Mouse (Mus musculus) gastrocnemius, postnatal 4 days (tissue): ENCODE results near the gene Cttn. TPM values are rescaled to one million over a fixed set of nuclear protein-coding genes. Genes with fewer than 3 reads are reported as not detected.
A peak's percentile ranks its signal among the peaks of the same experiment; 100 is the strongest.

ENCODE experiments used
- DNase-seq, 2 experiments: peaks; one replicate each; pipeline ENCODE4 v3.0.0; 2021 to 2022; ENCODE audit warnings: low spot score in 2 of 2, mixed read lengths in 2 of 2
- long read RNA-seq, 2 experiments: library from polyadenylated mRNA; stranded (forward); transcript quantifications; one replicate each; pipeline ENCODE4 v2.0.0; 2021
- total RNA-seq, 2 experiments: library from RNA; stranded (reverse); gene quantifications; 2 replicates each; pipeline ENCODE4 v1.2.3; 2021

Gene Cttn
- total RNA-seq, result 10 to 100 TPM; 96.3 to 98.5 TPM
- long read RNA-seq, experiment 1, transcript Cttn-202 (18 exons, 3,286 nt), result major isoform, 76 of 257 reads
- long read RNA-seq, experiment 1, transcript Cttn-201 (17 exons, 2,913 nt), result minor isoform, 57 of 257 reads
- long read RNA-seq, experiment 1, partial matches to known transcripts, result 21 of 257 reads
- long read RNA-seq, experiment 1, other reads (novel, unspliced or antisense), result 102 of 257 reads
- long read RNA-seq, experiment 2, transcript Cttn-202 (18 exons, 3,286 nt), result major isoform, 89 of 284 reads
- long read RNA-seq, experiment 2, transcript Cttn-201 (17 exons, 2,913 nt), result minor isoform, 79 of 284 reads
- long read RNA-seq, experiment 2, partial matches to known transcripts, result 22 of 284 reads
- long read RNA-seq, experiment 2, other reads (novel, unspliced or antisense), result 93 of 284 reads

GRCm38 (mm10) chr7:144470545-144471059 lies at the start of gene Cttn:
Gene Cttn (minus strand): TSS chr7:144471009.
- DNase-seq, result peak; percentile 88

GRCm38 (mm10) chr7:144519852-144520251 lies 49.0 kb upstream of the Cttn start:
- no peak for DNase-seq

GRCm38 (mm10) chr7:144516711-144517110 lies 45.9 kb upstream of the Cttn start:
- DNase-seq, result no peak

- no peak for DNase-seq
These were observed 38.3 kb upstream of the Cttn start for GRCm38 (mm10) chr7:144509090-144509489.

- DNase-seq, result no peak
These were observed 36.0 kb upstream of the Cttn start for GRCm38 (mm10) chr7:144506807-144507206.

- DNase-seq, result no peak
These were observed 33.1 kb upstream of the Cttn start for GRCm38 (mm10) chr7:144503959-144504358.

GRCm38 (mm10) chr7:144492931-144493330 lies 22.1 kb upstream of the Cttn start:
- DNase-seq, result no peak

- DNase-seq, result no peak
These were observed 19.5 kb upstream of the Cttn start for GRCm38 (mm10) chr7:144490201-144490873.

- peak in 1 of 2 experiments; percentile 25 for DNase-seq
These were observed 18.4 kb upstream of the Cttn start for GRCm38 (mm10) chr7:144489067-144489774.

GRCm38 (mm10) chr7:144480314-144480713 lies 9.5 kb upstream of the Cttn start:
- no peak for DNase-seq

GRCm38 (mm10) chr7:144479569-144479968 lies 8.8 kb upstream of the Cttn start:
- DNase-seq, result no peak

GRCm38 (mm10) chr7:144475741-144476140 lies 4.9 kb upstream of the Cttn start:
- no peak for DNase-seq

GRCm38 (mm10) chr7:144473486-144473885 lies 2.7 kb upstream of the Cttn start:
- no peak for DNase-seq

GRCm38 (mm10) chr7:144471103-144471502 lies 294 bp upstream of the Cttn start:
- no peak for DNase-seq

- peak in 1 of 2 experiments; percentile 22 for DNase-seq
These were observed 783 bp downstream of the Cttn start for GRCm38 (mm10) chr7:144469908-144470544.

- peak in 1 of 2 experiments; percentile 27 for DNase-seq
These were observed 1.6 kb downstream of the Cttn start for GRCm38 (mm10) chr7:144469181-144469641.

- no peak for DNase-seq
These were observed 2.1 kb downstream of the Cttn start for GRCm38 (mm10) chr7:144468741-144469140.

GRCm38 (mm10) chr7:144462577-144462976 lies 8.2 kb downstream of the Cttn start:
- no peak for DNase-seq

GRCm38 (mm10) chr7:144461246-144461902 lies 9.4 kb downstream of the Cttn start:
- DNase-seq, result no peak

- DNase-seq, result no peak
These were observed 11.9 kb downstream of the Cttn start for GRCm38 (mm10) chr7:144458881-144459280.
